Mouse (Mus musculus) thymus, adult 2 months (tissue): ENCODE measurements at regions not wholly inside any gene's neighbourhood (a gene's known extent, or its start where the extent isn't known, plus 50 kb on each side); places are given as distances from the start of the nearest gene placed in this dataset.

Source experiments
- DNase-seq: peaks from one replicate; pipeline ENCODE4 v3.0.0; 2021
- H3K27ac ChIP-seq: fragments of 200-500 bp; 2 replicates; pipeline ENCODE4 v1.5.1; 2012; ENCODE audit warnings: low read length, control low read depth; ENCODE audit not compliant: control insufficient read depth, insufficient read depth
- H3K27me3 ChIP-seq: fragments of 200-500 bp; 2 replicates; pipeline ENCODE4 v1.6.1; 2012; ENCODE audit warnings: mild to moderate bottlenecking, low read length, moderate library complexity, mixed read lengths; ENCODE audit not compliant: control insufficient read depth, insufficient read depth
- H3K36me3 ChIP-seq: fragments of 200-500 bp; 2 replicates; pipeline ENCODE4 v1.6.1; 2012; ENCODE audit warnings: mild to moderate bottlenecking, low read length, moderate library complexity; ENCODE audit not compliant: control insufficient read depth, insufficient read depth
- H3K4me1 ChIP-seq: fragments of 200-500 bp; replicated peaks from 2 replicates; pipeline ENCODE4 v1.6.1; 2012; ENCODE audit warnings: low read length; ENCODE audit not compliant: control insufficient read depth, insufficient read depth
- H3K4me3 ChIP-seq: fragments of 200-500 bp; 2 replicates; pipeline ENCODE4 v1.5.1; 2012; ENCODE audit warnings: mild to moderate bottlenecking, low read length, control low read depth, moderate library complexity; ENCODE audit not compliant: control insufficient read depth, insufficient read depth
- CTCF ChIP-seq: fragments of 200-500 bp; IDR thresholded peaks from 2 replicates; pipeline ENCODE4 v1.5.1; 2012; ENCODE audit warnings: mild to moderate bottlenecking, control low read depth, low read length, moderate library complexity, borderline replicate concordance; ENCODE audit not compliant: control insufficient read depth, poor library complexity, insufficient read depth; ENCODE audit errors: extremely low read depth
- POLR2A ChIP-seq: fragments of 200-500 bp; IDR thresholded peaks from 2 replicates; pipeline ENCODE4 v1.6.1; 2012; ENCODE audit warnings: mild to moderate bottlenecking, low read length, control low read depth, moderate library complexity; ENCODE audit not compliant: control insufficient read depth, poor library complexity, insufficient read depth; ENCODE audit errors: extremely low read depth
- WGBS: fragments of 180-500 bp; shearing (Covaris S2); methylation state at CpG from one replicate; pipeline ENCODE4 v1.1.7; 2018; 5-methylcytosine and 5-hydroxymethylcytosine counted together

DNA sequence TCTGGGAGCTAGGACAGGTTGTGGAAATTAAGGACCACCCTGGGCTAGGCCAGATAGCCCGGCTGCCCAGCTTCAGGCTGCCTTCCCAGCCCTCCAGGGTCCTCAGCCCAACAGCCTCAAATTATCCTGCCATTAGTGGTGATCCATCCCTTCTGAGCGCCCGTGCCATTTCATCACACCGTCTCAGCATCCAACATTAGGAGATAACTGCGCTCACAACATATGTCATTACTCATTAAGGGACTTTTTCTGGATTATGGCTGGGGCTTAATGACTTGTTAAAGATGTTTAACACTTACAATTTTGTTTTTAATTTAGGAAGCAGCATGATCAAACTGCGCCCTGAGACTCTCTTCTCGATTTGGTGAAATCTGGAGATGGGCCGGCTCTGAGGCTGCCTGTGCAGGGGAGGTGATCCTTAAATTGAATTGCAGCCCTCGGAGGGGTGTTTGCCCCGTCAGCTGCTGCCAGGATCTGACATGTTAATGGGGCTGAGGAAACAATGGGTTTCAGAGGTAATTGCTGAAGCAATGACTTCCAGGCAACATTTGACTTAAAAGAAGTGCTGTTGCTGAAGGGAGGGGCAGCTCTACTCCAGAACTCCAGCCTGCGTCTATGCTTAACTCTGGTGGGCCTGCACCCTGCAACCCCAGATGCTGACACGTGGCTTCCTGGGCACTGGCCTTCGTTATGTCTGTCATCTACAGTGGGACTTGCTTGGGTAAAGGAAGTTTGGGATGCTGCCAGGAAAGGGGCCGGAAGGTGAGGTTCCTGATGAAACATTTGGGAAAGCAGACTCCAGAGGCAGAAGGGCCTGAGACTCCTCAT is 154.9 kb downstream of the 3100002H09Rik start:
- Histone ChIP-seq H3K4me3 (no peak overlapping the region), H3K36me3 (no peaks in the 10 kb centered on the region), H3K27me3 (no peaks in the 10 kb centered on the region), H3K27ac (no peak overlapping the region), H3K4me1 (no peaks in the 10 kb centered on the region)
- WGBS: 32% methylated on average over 14 of the region's 14 CpGs
- DNase-seq: no peak
- TF ChIP-seq CTCF: no peak
- no peak for TF ChIP-seq POLR2A

DNA sequence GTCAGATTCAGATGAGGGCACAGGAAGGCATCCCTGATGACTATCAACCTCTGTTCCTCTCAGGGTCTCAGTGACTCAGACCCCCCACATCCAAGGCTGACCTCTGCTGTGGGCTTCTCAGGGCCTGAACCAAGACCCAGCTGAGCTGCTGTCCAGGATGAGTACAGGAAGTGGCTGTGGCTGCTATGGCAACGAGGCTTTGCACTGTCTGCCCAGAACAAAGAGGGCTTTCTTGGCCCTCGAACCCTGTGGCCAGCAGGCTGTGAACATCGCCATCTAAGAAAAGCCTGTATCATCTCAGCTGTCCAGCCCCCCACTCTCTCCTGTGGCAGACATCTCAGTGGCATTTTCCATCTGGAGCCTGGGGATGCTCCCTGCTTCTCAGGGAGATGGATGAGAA is 159.5 kb downstream of the 3100002H09Rik start:
- DNase-seq: no peak
- no peak for TF ChIP-seq CTCF
- no peak for TF ChIP-seq POLR2A
- Histone ChIP-seq H3K36me3 (no peaks in the 10 kb centered on the region), H3K4me1 (no peaks in the 10 kb centered on the region), H3K27ac (no peak overlapping the region), H3K27me3 (no peaks in the 10 kb centered on the region), H3K4me3 (no peak overlapping the region)
- 46% methylated on average over 3 of the region's 3 CpGs for WGBS

DNA sequence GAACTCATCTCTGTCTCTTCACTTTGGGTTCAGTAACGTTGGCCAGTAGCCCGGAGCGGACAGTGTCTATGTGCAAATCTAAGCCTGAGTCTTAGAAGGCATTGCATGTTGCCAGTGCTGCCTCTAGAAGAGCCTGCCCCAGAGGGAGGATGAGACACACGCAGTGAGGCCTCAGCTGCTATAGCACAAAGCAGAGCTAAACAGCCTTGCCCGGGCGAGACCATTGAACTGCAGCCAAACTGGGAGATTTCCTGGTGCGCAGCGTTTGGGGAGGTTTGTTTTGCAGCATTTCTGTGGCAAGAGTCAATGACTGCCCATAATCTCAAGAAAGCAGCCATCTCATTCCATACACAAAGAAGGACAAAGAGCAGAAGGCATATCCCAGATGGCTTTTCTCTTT is 164.0 kb downstream of the 3100002H09Rik start:
- WGBS: 82% methylated on average over 8 of the region's 8 CpGs
- no peak overlapping the region for H3K27ac ChIP-seq
- 0 out of 2 replicates have a peak, but pooled peaks cover 3% of the 10 kb centered on the region for H3K27me3 ChIP-seq

DNA sequence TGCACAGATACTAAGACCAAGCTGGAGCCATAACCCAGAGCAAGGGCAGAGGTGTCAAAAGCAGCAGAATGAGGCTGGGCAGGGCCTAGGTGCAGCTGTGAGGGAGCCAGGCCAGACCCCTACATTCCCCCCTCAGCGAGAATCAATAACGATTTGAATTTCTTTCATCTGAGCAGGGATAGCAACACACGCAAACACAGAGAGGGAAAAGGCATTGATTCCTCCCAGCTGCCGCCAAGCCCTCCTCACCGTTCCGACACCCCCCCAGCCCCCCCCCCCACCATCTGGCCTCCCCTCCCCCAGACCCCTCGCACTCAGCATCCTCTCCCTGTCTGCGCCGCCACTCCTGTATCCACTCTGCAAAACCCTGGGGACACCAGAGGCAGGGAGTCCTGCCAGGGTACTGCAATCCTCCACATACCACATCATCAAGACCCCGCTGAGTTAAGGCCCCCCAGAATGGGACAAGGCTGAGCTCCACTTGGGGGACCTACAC is 166.9 kb downstream of the 3100002H09Rik start:
- no peak overlapping the region for H3K27ac ChIP-seq
- 0 out of 2 replicates have a peak, but pooled peaks cover 3% of the 10 kb centered on the region for H3K27me3 ChIP-seq
- no peak for DNase-seq
- H3K36me3 ChIP-seq: no peaks in the 10 kb centered on the region
- 11% methylated on average over 9 of the region's 10 CpGs for WGBS
- no peak for TF ChIP-seq CTCF
- TF ChIP-seq POLR2A: no peak
- H3K4me3 ChIP-seq: no peak overlapping the region
- H3K4me1 ChIP-seq: no peaks in the 10 kb centered on the region

More for the DNA sequence above, 164.0 kb downstream of the 3100002H09Rik start:
- H3K4me1 ChIP-seq: no peaks in the 10 kb centered on the region
- no peak for TF ChIP-seq POLR2A
- TF ChIP-seq CTCF: no peak
- H3K4me3 ChIP-seq: no peak overlapping the region
- no peaks in the 10 kb centered on the region for H3K36me3 ChIP-seq
- no peak for DNase-seq

DNA sequence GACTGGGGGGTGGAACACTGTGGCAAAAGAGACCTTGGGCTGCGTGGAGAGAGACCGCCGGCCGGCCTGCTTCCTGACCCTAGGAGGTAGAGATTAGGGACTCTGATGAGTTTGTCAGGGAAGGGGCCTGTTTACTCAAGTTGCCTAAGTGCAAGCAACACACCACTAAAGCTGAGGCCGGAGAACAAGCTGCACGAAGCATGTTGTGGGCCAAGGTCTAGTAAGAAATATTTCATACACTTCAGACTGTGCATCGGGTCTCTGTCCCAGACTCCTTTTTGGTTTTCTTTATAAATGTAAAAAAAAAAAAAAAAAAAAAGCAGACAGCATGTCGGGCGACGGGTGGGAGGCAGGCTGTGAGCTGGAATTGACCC is 167.5 kb downstream of the 3100002H09Rik start:
- WGBS: 20% methylated on average over 10 of the region's 10 CpGs
- TF ChIP-seq CTCF (no peak), POLR2A (no peak)
- H3K36me3 ChIP-seq: no peaks in the 10 kb centered on the region
- no peak for DNase-seq
- H3K27me3 ChIP-seq: 0 out of 2 replicates have a peak, but pooled peaks cover 3% of the 10 kb centered on the region
- no peak overlapping the region for H3K27ac ChIP-seq
- no peak overlapping the region for H3K4me3 ChIP-seq
- no peaks in the 10 kb centered on the region for H3K4me1 ChIP-seq

DNA sequence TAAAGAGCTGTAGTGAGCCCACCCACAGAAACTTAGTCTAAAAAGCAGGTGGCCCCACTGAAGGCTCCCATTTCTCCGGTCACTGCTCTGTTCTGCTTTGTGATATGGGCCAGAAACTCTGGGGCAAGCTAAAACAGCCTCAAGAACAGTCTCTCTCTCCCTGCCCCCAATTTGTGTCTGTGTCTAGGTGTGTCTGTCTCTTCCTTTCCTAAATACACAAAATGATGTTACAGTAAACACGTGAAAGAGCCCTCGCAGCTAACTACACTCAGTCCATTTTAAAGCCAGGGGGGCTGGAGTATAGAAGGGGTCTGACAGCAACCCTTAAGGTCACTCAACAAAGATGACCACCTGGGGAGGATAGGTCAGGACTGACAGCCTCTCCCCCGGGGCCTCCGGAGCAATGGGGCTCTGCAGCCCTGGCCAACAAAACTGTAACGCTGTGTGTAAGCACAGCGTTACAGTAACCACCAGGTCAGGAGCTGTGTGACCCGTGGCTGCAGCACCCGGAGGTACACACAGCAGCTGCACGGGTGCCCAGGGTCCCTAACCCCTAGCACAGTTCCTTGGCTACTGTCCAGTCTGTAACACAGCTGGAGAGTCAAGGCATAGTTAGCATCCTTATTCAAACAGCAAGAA is 168.0 kb downstream of the 3100002H09Rik start:
- Histone ChIP-seq H3K4me1 (no peaks in the 10 kb centered on the region), H3K27ac (no peak overlapping the region), H3K27me3 (0 out of 2 replicates have a peak, but pooled peaks cover 3% of the 10 kb centered on the region), H3K4me3 (no peak overlapping the region), H3K36me3 (no peaks in the 10 kb centered on the region)
- 16% methylated on average over 10 of the region's 10 CpGs for WGBS
- DNase-seq: no peak
- TF ChIP-seq POLR2A (no peak), CTCF (no peak)
